Mouse (Mus musculus) urinary bladder, postnatal 14 days (tissue): ENCODE results near the gene Mex3b.

Source experiments
- DNase-seq: peaks from one replicate; pipeline ENCODE4 v3.0.0; 2021; ENCODE audit warnings: low spot score

Gene Mex3b

GRCm38 (mm10) chr7:82866486-82867270, 455 bp upstream of the Mex3b start:
- peak; percentile 91 for DNase-seq

GRCm38 (mm10) chr7:82868309-82869230, 1.4 kb downstream of the Mex3b start:
- DNase-seq = peak; percentile 7

- DNase-seq = peak; percentile 33
Measured at GRCm38 (mm10) chr7:82869231-82870147, 2.4 kb downstream of the Mex3b start.

GRCm38 (mm10) chr7:82870148-82870513, 3.0 kb downstream of the Mex3b start:
- DNase-seq = no peak

- DNase-seq = no peak
Measured at GRCm38 (mm10) chr7:82876551-82876950, 9.4 kb downstream of the Mex3b start.

- no peak for DNase-seq
Measured at GRCm38 (mm10) chr7:82880016-82880415, 12.9 kb downstream of the Mex3b start.

- no peak for DNase-seq
Measured at GRCm38 (mm10) chr7:82880700-82881099, 13.6 kb downstream of the Mex3b start.

- DNase-seq = no peak
Measured at GRCm38 (mm10) chr7:82890317-82890850, 23.3 kb downstream of the Mex3b start.

- DNase-seq = no peak
Measured at GRCm38 (mm10) chr7:82890875-82891515, 23.9 kb downstream of the Mex3b start.

- DNase-seq = no peak
Measured at GRCm38 (mm10) chr7:82894366-82894765, 27.2 kb downstream of the Mex3b start.

- no peak for DNase-seq
Measured at GRCm38 (mm10) chr7:82895606-82896005, 28.5 kb downstream of the Mex3b start.

- no peak for DNase-seq
Measured at GRCm38 (mm10) chr7:82896750-82897149, 29.6 kb downstream of the Mex3b start.

- no peak for DNase-seq
Measured at GRCm38 (mm10) chr7:82899459-82900297, 32.5 kb downstream of the Mex3b start.

GRCm38 (mm10) chr7:82903006-82903405, 35.9 kb downstream of the Mex3b start:
- DNase-seq = no peak

GRCm38 (mm10) chr7:82905527-82905926, 38.4 kb downstream of the Mex3b start:
- DNase-seq = no peak

- no peak for DNase-seq
Measured at GRCm38 (mm10) chr7:82907081-82907480, 39.9 kb downstream of the Mex3b start.

- DNase-seq = no peak
Measured at GRCm38 (mm10) chr7:82910536-82911384, 43.6 kb downstream of the Mex3b start.

- no peak for DNase-seq
Measured at GRCm38 (mm10) chr7:82911501-82911900, 44.4 kb downstream of the Mex3b start.

GRCm38 (mm10) chr7:82914297-82914696, 47.2 kb downstream of the Mex3b start:
- DNase-seq = no peak
